Mouse (Mus musculus): ENCODE data around the gene Xylt1.
A peak's percentile ranks its signal among the peaks of the same experiment; 100 is the strongest.

Xylt1 gene

DNA sequence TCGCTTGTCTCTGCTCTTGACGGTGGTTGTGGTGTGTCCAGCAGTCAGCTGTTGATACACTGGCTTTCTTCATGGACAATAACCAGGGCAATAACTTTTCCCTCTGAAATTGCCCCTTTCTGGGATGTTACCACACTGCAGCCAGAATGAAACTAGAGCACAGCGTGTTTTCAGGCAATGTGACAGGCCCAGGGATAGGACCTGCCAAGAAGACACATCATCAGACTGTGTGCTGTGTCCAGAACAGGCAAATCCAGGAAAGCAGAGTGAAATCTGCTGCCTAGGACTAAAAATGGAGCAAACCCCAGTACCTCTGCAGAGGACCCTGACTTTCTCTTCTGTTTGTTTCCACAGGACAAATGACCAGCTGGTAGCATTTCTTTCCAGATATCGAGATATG is 240.8 kb downstream of the Xylt1 start:
- DNase-seq, result peak; percentile 43 to 57

DNA sequence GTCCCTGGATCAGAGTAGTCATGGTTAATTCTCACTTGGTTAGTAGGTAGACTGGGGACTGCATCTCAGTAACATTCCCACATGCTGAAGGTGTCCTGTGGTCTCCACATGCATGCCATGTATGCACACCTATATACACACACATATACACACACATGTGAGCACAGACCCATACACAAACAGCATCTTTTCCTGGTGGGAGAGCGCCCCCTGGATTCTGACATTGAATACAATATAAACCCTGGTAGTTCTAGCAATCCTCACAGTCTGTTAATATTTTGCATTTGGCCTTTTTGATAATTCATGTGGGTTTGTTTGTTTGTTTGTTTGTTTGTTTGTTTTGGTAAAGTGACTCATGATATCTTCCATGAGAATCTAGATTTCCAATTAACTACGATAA is 242.0 kb downstream of the Xylt1 start:
- peak; percentile 35 to 66 for DNase-seq

GRCm38 (mm10) chr7:117628791-117629190 is 248.0 kb downstream of the Xylt1 start:
- DNase-seq, result peak; percentile 50 to 61

DNA sequence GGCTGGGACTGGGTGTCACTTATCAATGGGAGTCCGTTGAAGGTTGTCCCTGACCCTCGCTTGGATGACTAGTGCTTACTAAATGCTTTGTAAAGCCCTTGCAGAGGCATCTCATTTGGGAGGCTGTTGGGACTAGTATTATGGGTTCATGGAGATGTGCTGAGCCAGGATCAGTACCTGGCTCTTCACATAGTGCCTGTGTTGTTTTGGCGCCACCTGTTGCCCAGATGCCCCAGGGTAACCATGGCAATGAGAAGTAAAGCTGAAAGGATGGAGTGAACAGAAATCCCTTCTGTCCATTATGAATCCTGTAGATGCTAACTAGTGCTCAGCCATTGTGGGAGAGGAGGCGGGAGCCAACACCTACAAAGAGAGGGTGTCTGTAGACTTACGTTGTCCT is 249.9 kb downstream of the Xylt1 start:
- peak; percentile 40 to 52 for DNase-seq

DNA sequence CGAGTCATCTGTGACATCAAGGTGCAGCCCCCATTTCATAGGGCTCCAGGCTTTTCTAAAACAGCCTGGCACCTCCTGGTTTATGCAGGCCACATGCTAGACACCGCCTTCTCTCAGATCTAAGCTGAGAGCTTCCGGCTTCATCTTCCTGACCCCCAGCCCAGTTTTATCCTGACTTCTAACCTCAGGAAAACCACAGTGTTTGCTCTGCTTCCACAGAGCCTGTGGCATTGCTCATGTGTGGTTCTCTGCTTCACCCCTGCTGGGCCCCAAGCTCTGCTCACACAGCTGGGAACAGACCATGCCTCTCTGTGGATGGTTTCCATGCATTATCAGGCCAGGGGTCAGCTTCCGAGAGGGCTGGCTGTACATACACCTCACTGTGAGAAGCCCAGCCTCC is 254.8 kb downstream of the Xylt1 start:
- no peak for DNase-seq

DNA sequence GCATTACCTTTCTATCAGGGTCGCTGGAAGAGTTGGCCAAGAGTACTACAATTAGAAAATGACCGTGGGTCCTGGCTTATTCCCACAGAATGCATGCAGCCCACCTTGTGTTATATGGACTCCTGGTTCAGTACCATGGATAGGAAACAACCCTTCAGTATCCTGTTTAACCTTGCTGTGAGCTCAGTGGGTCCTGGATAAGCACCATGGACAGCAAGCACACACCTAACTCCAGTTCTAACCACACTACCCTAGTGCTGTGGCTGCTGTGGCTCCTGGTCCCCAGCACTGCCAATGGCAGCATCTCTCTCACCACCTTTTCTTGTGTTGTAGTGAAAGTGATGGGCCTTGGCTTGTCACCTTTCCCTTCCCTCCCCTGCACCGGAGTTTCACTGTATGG is 255.9 kb downstream of the Xylt1 start:
- DNase-seq, result no peak

DNA sequence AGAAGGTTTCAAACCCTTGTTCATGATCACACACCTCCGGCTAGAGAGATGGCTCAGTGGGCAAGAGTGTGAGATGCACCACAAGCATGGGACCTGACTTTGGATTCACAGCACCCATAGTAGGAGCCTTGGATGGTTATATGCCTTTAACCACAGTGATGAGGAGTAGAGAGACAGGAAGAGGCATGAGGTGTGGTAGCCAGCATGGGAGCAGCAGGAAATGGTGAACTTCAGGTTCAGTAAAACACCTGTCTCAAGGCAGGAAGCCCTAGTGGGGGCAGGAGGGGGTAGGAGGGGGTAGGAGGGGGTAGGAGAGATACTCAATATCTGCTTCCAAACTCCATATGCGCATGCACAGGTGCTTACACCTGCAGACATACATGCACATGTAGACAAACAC is 257.2 kb downstream of the Xylt1 start:
- no peak for DNase-seq

- DNase-seq, result no peak
Measured at GRCm38 (mm10) chr7:117652637-117653036, 271.9 kb downstream of the Xylt1 start.

GRCm38 (mm10) chr7:117655732-117656131 is 275.0 kb downstream of the Xylt1 start:
- DNase-seq, result no peak

- DNase-seq, result no peak
Measured at GRCm38 (mm10) chr7:117658180-117658579, 277.4 kb downstream of the Xylt1 start.

- peak; percentile 20 to 41 for DNase-seq
Measured at GRCm38 (mm10) chr7:117658739-117659138, 278.0 kb downstream of the Xylt1 start.

GRCm38 (mm10) chr7:117667286-117667685 is 286.5 kb downstream of the Xylt1 start:
- peak; percentile 48 to 63 for DNase-seq

- DNase-seq, result peak; percentile 28 to 46
Measured at GRCm38 (mm10) chr7:117668226-117668625, 287.4 kb downstream of the Xylt1 start.

GRCm38 (mm10) chr7:117672121-117672591 is 291.4 kb downstream of the Xylt1 start:
- no peak for DNase-seq

GRCm38 (mm10) chr7:117686120-117686996 is 305.6 kb downstream of the Xylt1 start:
- DNase-seq, result no peak

GRCm38 (mm10) chr7:117686997-117687302 is 306.2 kb downstream of the Xylt1 start:
- no peak for DNase-seq

DNA sequence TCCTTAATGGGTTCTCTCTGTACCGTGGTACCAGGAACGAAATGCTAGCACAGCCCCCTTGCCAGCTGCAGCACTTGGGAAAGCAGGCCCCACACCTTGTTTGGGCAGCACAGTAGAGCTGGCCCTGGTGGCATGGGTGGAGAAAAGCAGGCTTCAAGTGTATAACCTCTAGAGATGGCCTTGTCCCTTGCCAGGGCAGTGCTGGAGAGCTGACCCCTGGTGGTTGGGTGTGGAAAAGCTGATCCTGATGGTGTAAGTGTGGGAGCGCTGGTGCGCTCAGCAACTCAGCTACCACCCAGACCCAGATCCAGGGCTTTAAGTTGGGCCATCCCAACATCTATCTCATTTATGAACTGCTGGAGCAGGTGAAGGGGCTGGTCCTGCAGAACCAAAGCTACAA is 314.8 kb downstream of the Xylt1 start:
- DNase-seq, result peak in 1 of 2 experiments; percentile 9

GRCm38 (mm10) chr7:117697681-117698080 is 316.9 kb downstream of the Xylt1 start:
- DNase-seq, result no peak

DNA sequence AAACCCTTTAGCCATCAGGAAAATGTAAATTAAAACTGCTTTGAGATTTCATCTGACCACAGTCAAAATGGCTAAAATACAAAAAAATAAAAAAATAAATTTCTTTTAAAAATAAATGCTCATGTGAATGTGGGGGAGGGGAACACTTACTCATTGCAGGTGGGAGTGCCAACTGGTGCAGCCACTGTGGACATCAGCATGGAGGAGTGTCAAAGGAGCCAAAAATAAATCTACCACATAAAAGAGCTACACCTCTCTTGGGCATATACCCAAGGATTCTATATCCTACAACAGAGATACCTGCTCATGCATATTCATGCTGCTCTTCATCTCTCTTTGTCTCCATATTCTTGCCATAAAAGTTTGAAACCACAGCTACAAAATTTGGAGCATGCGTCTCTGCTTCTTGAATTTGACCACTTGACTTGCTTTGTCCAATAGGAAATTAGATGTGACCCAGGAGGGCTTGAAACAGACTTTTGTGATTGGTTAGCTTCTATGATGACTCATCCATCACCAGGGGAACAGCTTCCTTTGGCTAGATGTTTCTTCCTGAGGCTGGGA is 317.9 kb downstream of the Xylt1 start:
- DNase-seq, result no peak

GRCm38 (mm10) chr7:117699343-117699985 is 318.7 kb downstream of the Xylt1 start:
- no peak for DNase-seq

- DNase-seq, result no peak
Measured at GRCm38 (mm10) chr7:117700066-117700465, 319.3 kb downstream of the Xylt1 start.

DNA sequence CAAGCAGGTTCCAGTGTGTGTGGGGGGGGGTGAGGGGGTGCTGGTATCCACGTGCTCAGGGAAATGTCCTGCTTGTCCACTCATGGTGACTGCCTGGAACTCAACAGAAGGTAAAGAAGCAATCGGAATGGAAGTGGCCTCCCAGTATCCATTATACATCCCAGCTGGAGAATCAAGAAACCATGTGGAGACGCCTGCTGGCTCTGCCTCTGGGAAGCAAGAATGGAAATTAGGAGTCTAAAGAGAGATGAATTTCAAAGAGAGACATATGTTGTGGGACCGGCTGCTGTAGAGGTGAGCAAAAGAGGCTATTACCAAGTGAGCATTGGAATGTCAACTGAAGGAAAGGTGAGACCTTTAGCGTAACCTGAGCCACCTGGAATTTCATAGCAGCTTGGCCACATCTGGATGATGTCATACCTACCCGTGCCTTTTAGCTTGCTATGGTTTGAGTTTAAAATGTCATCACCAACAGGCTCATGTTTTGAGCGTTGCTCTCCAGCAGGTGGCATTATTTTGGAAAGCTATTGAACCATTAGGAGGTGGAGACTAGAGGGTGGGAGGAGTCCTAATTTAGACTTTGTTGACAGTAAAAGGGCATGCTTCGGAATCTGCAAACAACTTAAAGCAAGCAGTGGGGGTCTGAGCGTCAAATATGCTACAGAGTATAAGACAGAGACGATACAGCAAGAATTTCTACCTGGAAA is 329.3 kb downstream of the Xylt1 start:
- DNase-seq, result no peak

DNA sequence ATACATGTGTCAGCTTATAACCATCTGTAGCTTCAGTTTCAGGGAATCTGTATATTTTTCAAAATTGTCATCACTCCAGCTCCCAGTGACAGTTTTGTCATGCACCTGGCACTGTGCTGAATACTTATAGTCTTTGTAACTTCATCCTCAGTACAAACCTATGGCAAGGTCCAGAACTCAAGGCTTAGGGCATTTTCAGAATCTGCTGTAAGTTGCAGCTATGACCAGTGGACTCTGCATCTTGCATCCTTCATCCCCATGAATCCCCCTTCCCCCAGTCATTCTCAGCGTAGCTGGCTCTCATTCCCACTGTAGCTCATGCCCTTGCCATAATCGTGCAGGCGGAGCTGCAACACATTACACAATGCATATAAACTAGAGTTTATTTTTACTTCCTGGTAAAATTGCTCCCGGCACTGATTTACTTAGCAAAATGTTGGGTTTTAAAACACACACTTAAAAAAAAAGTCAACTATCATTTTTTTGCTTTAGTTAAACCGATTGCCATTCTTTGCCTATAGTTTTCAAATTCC is 336.2 kb downstream of the Xylt1 start:
- no peak for DNase-seq

Data from cerebellum, postnatal 14 days (tissue).